9 mouse cellular contexts compared by ENCODE assay signal in genomic region chr1:179122476-179123229, GRCm38 (mm10).
A peak's percentile ranks its signal among the peaks of the same experiment; 100 is the strongest.
DNase-seq lines count a peak whose midpoint lies in the region; ATAC-seq lines count a peak whose summit lies in the region.
"Had no signal": no experiment of that assay in that cellular context is flagged by ENCODE, and none has a peak within 500 bp of the region (broad histone marks: within the 10 kb centered on the region; RNA-seq: fewer than 3 reads in every experiment).

No protein-coding gene starts in this region.

- peak; percentile 51; the same call in 1 of the 2 replicates for ATAC-seq in common myeloid progenitor, adult 5-6 weeks (replicated peaks; ENCODE audit: low read depth, poor library complexity, severe bottlenecking)
- ATAC-seq: intestine, embryonic 16.5 days had no signal

- DNase-seq in kidney, postnatal 10 days = peak; percentile 42
- no peak for DNase-seq in kidney, adult 8-10 months
- peak; percentile 27 for DNase-seq in 3T3-L1 (ENCODE audit: low read depth, low spot score)
- DNase-seq in brain, adult 2 months (ENCODE audit: low read depth, low spot score) = peak; percentile 87
- no peak for DNase-seq in gastrocnemius, postnatal 10 days
- no peak for DNase-seq in frontal cortex, postnatal 36 days (ENCODE audit: low spot score in 2 of 2)
- DNase-seq: gastrocnemius, postnatal 36 days had no signal

Comparison
In these comparisons a context has a peak if more than half of its experiments do, and no peak if none do; other contexts are left out.
1. DNase-seq: peak in kidney, postnatal 10 days (single experiment), 3T3-L1 (single experiment) and brain, adult 2 months (single experiment); none in kidney, adult 8-10 months (0 of 2), gastrocnemius, postnatal 10 days (single experiment) and frontal cortex, postnatal 36 days (0 of 2).